Mouse (Mus musculus): ENCODE data around the gene Cuzd1.

- TF ChIP-seq GATA1 (IDR thresholded peaks at IDR 0.05; ENCODE audit: borderline replicate concordance, low read length), result no peak
- no peak for TF ChIP-seq FLI1 (IDR thresholded peaks at IDR 0.05; ENCODE audit: low read length)
Measured at GRCm38 (mm10) chr7:131306733-131307132, 15.4 kb downstream of the Cuzd1 start.

Measured in megakaryocyte, embryonic 14.5 days (primary cell).